Mouse (Mus musculus) bone marrow, adult 2 months (tissue): ENCODE data around the gene Lingo2.

Experiments
- CTCF ChIP-seq: fragments of 200-500 bp; IDR thresholded peaks from 2 replicates; pipeline ENCODE4 v1.5.1; 2011; ENCODE audit warnings: low read length, control low read depth; ENCODE audit not compliant: control insufficient read depth, insufficient read depth
- POLR2A ChIP-seq: fragments of 200-500 bp; IDR thresholded peaks from 2 replicates; pipeline ENCODE4 v1.6.1; 2011; ENCODE audit warnings: low read depth, mild to moderate bottlenecking, control low read depth, low read length, borderline replicate concordance; ENCODE audit not compliant: control insufficient read depth

DNA sequence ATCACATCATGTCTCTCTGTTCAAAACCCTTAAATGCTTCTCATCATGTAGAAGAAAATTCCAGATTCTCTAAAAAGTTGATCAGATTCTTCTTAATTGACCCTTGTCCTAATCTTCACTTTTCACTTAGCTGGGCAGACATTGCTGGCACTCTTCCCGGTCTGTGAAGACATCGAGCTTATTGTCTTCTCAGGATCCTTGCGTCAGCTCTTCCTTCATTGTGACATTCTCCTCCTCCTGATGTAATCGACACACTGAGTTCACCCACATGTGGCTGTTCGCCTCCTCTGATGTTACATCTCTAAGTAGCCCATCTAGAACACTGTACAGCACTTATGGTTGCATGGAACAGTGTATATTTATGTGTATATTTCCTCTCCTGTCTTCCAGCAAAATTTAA, 1261.0 kb downstream of the Lingo2 start:
- no peak for TF ChIP-seq CTCF
- TF ChIP-seq POLR2A: no peak
